Mouse (Mus musculus) megakaryocyte, embryonic 14.5 days (primary cell): ENCODE measurements around the gene Cpsf6.

ENCODE experiments used
- FLI1 ChIP-seq: IDR thresholded peaks from 2 replicates; pipeline ENCODE4 v1.6.1; 2012; ENCODE audit warnings: low read length, inconsistent platforms, mixed read lengths
- GATA1 ChIP-seq: IDR thresholded peaks from 3 replicates; pipeline ENCODE4 v1.6.1; 2012; ENCODE audit warnings: mixed read lengths, low read length, inconsistent platforms, borderline replicate concordance

DNA sequence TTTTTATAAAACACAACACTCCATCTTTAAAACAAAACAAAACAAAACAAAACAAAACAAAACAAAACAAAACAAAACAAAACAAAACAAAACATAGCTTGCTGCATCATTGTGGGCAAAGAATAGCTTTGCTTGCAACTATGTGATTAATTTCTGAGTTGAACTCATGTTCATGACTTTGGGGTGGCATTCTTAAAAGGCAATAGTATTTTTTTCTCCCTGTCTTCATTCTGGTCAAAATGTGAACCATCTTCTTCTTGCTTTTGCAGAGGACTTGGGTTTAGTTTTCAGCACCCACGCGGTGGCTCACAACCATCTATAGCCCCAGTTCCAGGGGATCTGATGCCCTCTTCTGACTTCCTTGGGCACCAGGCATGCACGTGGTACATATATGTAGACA lies 20.0 kb upstream of the Cpsf6 start:
- TF ChIP-seq GATA1 (no peak), FLI1 (no peak)
